Mouse (Mus musculus): ENCODE results near the gene Gm28710. TPM values are rescaled to one million over a fixed set of nuclear protein-coding genes. Genes with fewer than 3 reads are reported as not detected.

Gm28710 gene
- polyA plus RNA-seq, 1 experiment from 2014 or later, result not detected

Other genes with a start within 250 kb of the Gm28710 start
- 1.7 and 1.8 TPM in 2 replicates for gene Hgf, start 238.3 kb upstream of the Gm28710 start, polyA plus RNA-seq (2015; fragmentation: Nextera tagmentation; extraction: Ambion mirVana)